Mouse (Mus musculus): ENCODE measurements at regions not wholly inside any gene's neighbourhood (a gene's known extent, or its start where the extent isn't known, plus 50 kb on each side); places are given as distances from the start of the nearest gene placed in this dataset.
A peak's percentile ranks its signal among the peaks of the same experiment; 100 is the strongest.

DNA sequence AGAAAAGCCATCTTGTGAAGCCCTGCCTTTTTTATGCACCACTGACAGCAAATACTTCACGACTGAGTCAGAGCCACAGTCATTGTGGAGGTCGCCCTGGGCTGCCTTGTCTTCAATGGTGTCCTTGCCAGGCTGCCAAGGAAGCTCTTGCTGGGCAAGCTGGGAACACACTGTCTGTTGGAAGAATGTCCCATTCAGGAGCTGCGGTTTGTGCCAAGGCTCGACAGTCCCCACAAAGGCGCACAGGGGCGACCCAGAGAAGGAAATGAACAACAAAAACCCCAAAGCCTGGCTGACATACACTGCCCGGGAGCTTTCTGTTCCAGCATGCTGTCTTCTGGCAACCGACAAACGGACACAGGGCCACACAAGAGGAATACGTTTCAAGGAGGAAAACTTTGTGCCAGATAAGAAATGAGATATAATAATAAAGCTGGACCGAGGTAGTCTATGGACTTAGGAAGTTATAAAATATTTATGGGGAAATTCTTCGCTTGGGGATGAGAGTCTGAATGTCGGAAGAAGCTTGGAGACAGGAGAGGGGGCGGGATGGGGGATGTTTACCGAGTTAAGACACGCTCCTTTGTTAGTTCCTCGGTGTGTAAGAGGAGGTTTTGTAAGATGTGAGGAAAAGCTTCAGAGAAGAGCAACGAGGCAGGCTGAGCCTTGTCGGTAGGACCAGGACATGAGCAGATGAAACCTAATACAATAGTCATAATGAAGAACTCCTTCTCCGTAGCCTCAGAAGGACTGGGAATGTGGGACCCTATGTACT lies 261.5 kb downstream of the Fzd1 start:
- Histone ChIP-seq H3K9ac (ENCODE audit: low read depth, low read length) (peak overlapping the region; percentile 18; the same call in 1 of the 2 replicates), H3K4me3 (ENCODE audit: low read length) (no peak overlapping the region), H3K27me3 (ENCODE audit: control insufficient read depth, insufficient read depth, low read length) (no peaks in the 10 kb centered on the region), H3K4me2 (replicated peaks; ENCODE audit: low read depth, low read length) (peak overlapping the region; percentile 22; the same call in 1 of the 2 replicates), H3K4me1 (ENCODE audit: control insufficient read depth, insufficient read depth, low read length) (peaks cover 17% of the 10 kb centered on the region; the same call in 1 of the 2 replicates), H3K9me3 (ENCODE audit: control insufficient read depth, low read length) (no peaks in the 10 kb centered on the region), H3K36me3 (ENCODE audit: control insufficient read depth, insufficient read depth, low read length) (no peaks in the 10 kb centered on the region), H3K27ac (ENCODE audit: low read depth, low read length) (peak overlapping the region; percentile 47; the same call in 1 of the 2 replicates)
- 29% methylated on average over 20 of the region's 20 CpGs for WGBS
- ATAC-seq (ENCODE audit: low FRiP score, low TSS enrichment), result no peak

DNA sequence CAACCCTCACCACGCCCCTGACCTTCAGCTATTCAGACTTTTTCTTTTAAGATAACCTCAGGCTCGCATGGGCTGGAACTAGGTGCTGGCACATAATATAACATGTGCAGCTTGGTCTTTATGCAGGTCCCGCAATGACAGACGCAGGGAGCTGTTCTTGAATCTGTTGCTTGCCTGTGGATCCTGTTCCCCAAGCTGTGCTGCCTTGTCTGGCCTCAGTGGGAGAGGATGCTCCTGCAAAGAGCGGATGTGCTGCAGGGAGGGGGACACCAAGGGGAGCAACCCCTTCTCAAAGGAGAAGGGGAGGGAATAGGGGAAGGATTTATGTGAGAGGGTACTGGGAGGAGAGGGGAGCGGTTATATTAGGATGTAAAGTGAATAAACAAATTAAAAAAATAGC lies 262.4 kb downstream of the Fzd1 start:
- Histone ChIP-seq H3K4me3 (ENCODE audit: low read length) (no peak overlapping the region), H3K4me2 (replicated peaks; ENCODE audit: low read depth, low read length) (no peak overlapping the region), H3K4me1 (ENCODE audit: control insufficient read depth, insufficient read depth, low read length) (peaks cover 17% of the 10 kb centered on the region; the same call in 1 of the 2 replicates), H3K36me3 (ENCODE audit: control insufficient read depth, insufficient read depth, low read length) (no peaks in the 10 kb centered on the region), H3K9me3 (ENCODE audit: control insufficient read depth, low read length) (no peaks in the 10 kb centered on the region), H3K9ac (ENCODE audit: low read depth, low read length) (no peak overlapping the region), H3K27me3 (ENCODE audit: control insufficient read depth, insufficient read depth, low read length) (no peaks in the 10 kb centered on the region), H3K27ac (ENCODE audit: low read depth, low read length) (no peak overlapping the region)
- ATAC-seq (ENCODE audit: low FRiP score, low TSS enrichment), result 0 out of 2 replicates have a peak, but pooled peaks have one; percentile 13
- WGBS, result 58% methylated on average over 6 of the region's 6 CpGs

DNA sequence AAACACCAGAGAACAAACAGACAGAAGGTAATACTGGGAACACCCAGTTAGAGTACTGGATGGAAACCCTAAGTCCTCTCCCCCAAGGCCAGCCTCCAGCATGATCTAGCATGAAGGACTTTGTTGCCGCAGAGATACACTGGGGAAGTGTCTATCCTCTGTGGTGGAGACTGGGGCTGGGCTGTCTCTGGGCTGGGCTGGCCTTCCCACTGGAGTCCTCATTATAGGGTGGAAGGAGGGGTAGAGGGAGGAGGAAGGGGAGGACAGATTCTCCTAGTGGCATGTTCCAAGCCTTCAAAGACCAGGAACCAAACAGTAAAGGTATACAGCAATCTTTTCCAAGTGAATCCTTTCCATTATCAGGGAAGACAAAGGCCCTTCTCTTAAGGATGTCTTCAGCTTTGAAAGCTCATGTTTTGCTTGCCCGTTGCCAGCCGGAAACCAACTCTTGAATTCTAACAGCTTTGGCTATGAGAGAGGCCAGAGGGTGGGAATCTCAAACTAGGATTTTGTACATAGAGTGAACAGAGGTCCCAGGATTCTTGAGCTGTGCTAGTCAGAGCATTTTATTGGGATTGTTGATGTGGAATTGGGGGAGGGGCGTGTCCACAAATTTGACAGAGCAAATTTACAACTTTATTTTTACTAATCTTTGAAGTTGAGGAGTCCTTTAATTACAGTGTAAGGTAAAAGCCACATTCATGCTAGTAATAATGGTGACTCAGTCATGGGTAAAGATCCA lies 271.3 kb downstream of the Fzd1 start:
- 94% methylated on average over 4 of the region's 4 CpGs for WGBS
- no peak overlapping the region for H3K4me2 ChIP-seq (replicated peaks; ENCODE audit: low read depth, low read length)
- H3K4me1 ChIP-seq (ENCODE audit: control insufficient read depth, insufficient read depth, low read length), result no peaks in the 10 kb centered on the region
- ATAC-seq (ENCODE audit: low FRiP score, low TSS enrichment), result 0 out of 2 replicates have a peak, but pooled peaks have one; percentile 32
- H3K4me3 ChIP-seq (ENCODE audit: low read length), result no peak overlapping the region
- no peak overlapping the region for H3K9ac ChIP-seq (ENCODE audit: low read depth, low read length)
- H3K9me3 ChIP-seq (ENCODE audit: control insufficient read depth, low read length), result no peaks in the 10 kb centered on the region
- H3K27me3 ChIP-seq (ENCODE audit: control insufficient read depth, insufficient read depth, low read length), result no peaks in the 10 kb centered on the region
- H3K36me3 ChIP-seq (ENCODE audit: control insufficient read depth, insufficient read depth, low read length), result no peaks in the 10 kb centered on the region
- no peak overlapping the region for H3K27ac ChIP-seq (ENCODE audit: low read depth, low read length)

DNA sequence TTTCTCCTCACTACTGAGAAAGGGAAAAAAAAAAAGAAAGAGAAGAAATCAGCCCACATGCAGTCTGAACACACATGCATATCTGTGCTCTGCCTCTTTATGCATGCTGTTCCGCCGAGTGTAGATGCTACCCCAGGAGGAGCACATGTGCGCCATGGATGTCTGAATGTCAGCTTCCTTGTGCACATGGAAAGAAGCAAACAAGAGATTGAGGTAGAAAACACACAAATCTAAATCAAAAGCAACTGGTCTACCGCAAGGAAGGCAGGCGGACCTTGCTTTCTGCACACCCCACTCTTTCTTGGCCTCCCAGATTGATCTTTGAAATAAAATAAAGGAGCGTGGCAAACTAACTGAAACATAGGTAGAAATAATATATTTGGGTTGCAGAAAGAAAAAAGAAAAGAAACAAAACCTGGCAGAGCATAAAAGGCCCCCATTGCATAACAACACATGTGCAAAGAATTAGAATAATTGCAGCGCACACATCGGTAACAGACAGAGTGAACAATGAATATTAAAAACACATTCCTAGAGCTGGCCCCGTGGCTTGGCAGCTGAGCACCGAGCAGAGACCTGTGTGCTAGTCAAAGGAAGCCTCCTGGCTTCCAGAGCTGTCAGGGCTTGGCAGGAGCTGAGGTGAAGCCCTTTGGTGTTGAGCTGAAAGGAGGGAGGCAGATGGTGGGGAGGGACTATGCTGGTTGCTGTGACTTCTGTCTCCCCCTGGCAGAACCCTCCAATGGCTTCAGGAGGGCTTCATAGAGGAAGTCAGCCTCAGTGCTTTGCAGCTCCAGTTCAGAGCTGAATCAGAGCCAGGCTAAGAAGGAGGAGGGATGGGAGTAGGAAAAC lies 272.1 kb downstream of the Fzd1 start:
- 71% methylated on average over 10 of the region's 10 CpGs for WGBS
- no peaks in the 10 kb centered on the region for H3K36me3 ChIP-seq (ENCODE audit: control insufficient read depth, insufficient read depth, low read length)
- H3K9ac ChIP-seq (ENCODE audit: low read depth, low read length), result no peak overlapping the region
- no peaks in the 10 kb centered on the region for H3K27me3 ChIP-seq (ENCODE audit: control insufficient read depth, insufficient read depth, low read length)
- H3K27ac ChIP-seq (ENCODE audit: low read depth, low read length), result no peak overlapping the region
- no peak overlapping the region for H3K4me2 ChIP-seq (replicated peaks; ENCODE audit: low read depth, low read length)
- no peaks in the 10 kb centered on the region for H3K4me1 ChIP-seq (ENCODE audit: control insufficient read depth, insufficient read depth, low read length)
- ATAC-seq (ENCODE audit: low FRiP score, low TSS enrichment), result 0 out of 2 replicates have a peak, but pooled peaks have one; percentile 28
- H3K9me3 ChIP-seq (ENCODE audit: control insufficient read depth, low read length), result no peaks in the 10 kb centered on the region
- no peak overlapping the region for H3K4me3 ChIP-seq (ENCODE audit: low read length)

DNA sequence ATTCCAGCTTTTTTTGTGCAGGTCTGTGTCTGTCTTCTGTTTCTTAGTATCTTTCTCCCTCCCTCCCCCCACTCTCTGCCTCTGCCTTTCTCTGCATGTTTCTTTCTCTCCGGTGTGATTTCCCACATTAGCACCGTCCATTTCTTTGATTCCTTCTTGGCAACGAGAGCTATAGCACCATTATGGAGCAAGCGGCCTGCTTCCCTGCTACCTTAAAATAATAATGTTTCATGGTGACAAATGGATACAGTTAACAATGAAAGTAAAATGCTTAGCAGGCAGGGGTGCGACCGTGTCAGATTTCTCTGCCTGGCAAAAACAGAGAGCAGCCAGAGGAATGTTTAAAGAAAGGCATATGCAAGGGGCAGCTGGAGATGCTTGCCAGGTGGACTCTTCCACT lies 273.1 kb downstream of the Fzd1 start:
- H3K36me3 ChIP-seq (ENCODE audit: control insufficient read depth, insufficient read depth, low read length), result no peaks in the 10 kb centered on the region
- WGBS, result 17% methylated on average over 6 of the region's 6 CpGs
- no peak overlapping the region for H3K27ac ChIP-seq (ENCODE audit: low read depth, low read length)
- no peaks in the 10 kb centered on the region for H3K4me1 ChIP-seq (ENCODE audit: control insufficient read depth, insufficient read depth, low read length)
- H3K9ac ChIP-seq (ENCODE audit: low read depth, low read length), result no peak overlapping the region
- ATAC-seq (ENCODE audit: low FRiP score, low TSS enrichment), result no peak
- no peaks in the 10 kb centered on the region for H3K9me3 ChIP-seq (ENCODE audit: control insufficient read depth, low read length)
- no peaks in the 10 kb centered on the region for H3K27me3 ChIP-seq (ENCODE audit: control insufficient read depth, insufficient read depth, low read length)
- no peak overlapping the region for H3K4me3 ChIP-seq (ENCODE audit: low read length)
- 0 out of 2 replicates have a peak overlapping the region, but pooled peaks have one; percentile 2 for H3K4me2 ChIP-seq (replicated peaks; ENCODE audit: low read depth, low read length)

DNA sequence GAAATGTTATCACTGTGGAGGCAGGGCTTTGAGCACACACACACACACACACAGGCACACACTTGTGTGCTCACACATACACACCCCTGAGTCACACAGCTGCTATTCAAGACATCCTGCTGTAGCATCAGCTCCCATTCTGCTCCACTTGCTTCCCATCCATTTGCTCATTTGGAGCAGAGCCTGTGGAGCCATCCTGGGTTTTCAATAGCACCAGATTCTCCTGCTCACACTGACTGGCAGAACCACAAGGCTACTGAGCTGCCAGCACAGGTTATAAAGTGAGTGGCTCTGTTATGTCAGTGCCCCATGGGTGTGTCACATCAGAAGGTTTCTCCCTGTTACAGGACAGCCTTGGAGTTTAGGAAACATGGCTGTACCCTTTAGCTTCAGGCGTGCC lies 273.7 kb downstream of the Fzd1 start:
- Histone ChIP-seq H3K36me3 (ENCODE audit: control insufficient read depth, insufficient read depth, low read length) (no peaks in the 10 kb centered on the region), H3K4me3 (ENCODE audit: low read length) (no peak overlapping the region), H3K27ac (ENCODE audit: low read depth, low read length) (no peak overlapping the region), H3K9ac (ENCODE audit: low read depth, low read length) (no peak overlapping the region), H3K4me2 (replicated peaks; ENCODE audit: low read depth, low read length) (no peak overlapping the region), H3K9me3 (ENCODE audit: control insufficient read depth, low read length) (no peaks in the 10 kb centered on the region), H3K4me1 (ENCODE audit: control insufficient read depth, insufficient read depth, low read length) (no peaks in the 10 kb centered on the region), H3K27me3 (ENCODE audit: control insufficient read depth, insufficient read depth, low read length) (no peaks in the 10 kb centered on the region)
- ATAC-seq (ENCODE audit: low FRiP score, low TSS enrichment), result no peak
- 81% methylated on average over 1 of the region's 1 CpGs for WGBS

DNA sequence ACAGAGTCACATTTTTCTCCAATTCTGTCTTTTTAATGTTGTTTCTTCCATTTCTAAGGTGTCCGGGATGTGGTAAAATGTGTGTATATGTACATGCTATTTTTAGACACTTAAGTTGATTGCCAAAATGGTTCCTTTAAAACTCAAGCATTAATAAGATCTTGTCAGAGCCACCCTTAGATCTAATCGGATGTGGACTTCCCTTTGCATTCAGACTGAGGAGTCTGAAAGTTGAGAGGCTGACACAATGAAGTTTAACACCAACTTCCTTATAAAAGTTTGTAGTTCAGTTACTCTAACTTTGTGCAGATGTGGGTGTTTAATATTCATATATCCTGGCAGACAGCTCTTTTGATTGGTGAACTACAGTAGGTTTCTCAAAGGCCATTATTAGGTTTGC lies 282.1 kb downstream of the Mterf1b start:
- Histone ChIP-seq H3K9me3 (ENCODE audit: control insufficient read depth, low read length) (no peaks in the 10 kb centered on the region), H3K4me1 (ENCODE audit: control insufficient read depth, insufficient read depth, low read length) (no peaks in the 10 kb centered on the region), H3K9ac (ENCODE audit: low read depth, low read length) (no peak overlapping the region), H3K4me2 (replicated peaks; ENCODE audit: low read depth, low read length) (no peak overlapping the region), H3K4me3 (ENCODE audit: low read length) (no peak overlapping the region), H3K27me3 (ENCODE audit: control insufficient read depth, insufficient read depth, low read length) (no peaks in the 10 kb centered on the region), H3K36me3 (ENCODE audit: control insufficient read depth, insufficient read depth, low read length) (no peaks in the 10 kb centered on the region), H3K27ac (ENCODE audit: low read depth, low read length) (no peak overlapping the region)
- WGBS, result 91% methylated on average over 2 of the region's 2 CpGs
- no peak for ATAC-seq (ENCODE audit: low FRiP score, low TSS enrichment)
